Mouse (Mus musculus) E14TG2a.4 (cell line): ENCODE results near the gene Gm28043.

Source experiments
- CTCF ChIP-seq: conservative IDR thresholded peaks from 2 replicates; pipeline ENCODE4 v1.5.1; 2014; ENCODE audit warnings: low read length
- NANOG ChIP-seq: IDR thresholded peaks from 2 replicates; pipeline ENCODE4 v1.6.1; 2014; ENCODE audit warnings: borderline replicate concordance, low read length, mixed read lengths

GRCm38 (mm10) chr17:29690257-29690656 is 75.6 kb downstream of the Gm28043 start:
- TF ChIP-seq CTCF (no peak), NANOG (no peak)
